13 mouse cellular contexts compared by ENCODE assay signal in the genomic region with DNA sequence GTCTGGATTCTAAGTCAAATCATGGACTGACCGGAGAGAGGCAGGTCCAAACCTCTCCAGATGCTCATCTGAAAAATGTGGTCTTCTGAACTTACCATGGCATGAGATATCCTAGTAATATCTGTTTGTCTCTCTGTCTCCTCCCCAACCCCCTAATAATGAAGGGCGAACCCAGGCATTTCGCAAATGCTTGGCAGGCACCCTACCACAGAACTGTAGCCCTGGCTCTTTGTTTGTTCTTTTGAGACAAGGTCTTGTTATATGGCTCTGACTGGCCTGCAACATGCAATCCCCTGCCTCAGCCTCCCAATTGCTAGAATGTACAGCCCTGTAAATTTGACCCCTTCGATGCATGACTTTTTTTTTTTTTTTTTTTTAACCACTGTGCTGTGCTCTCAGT.
"Had no signal": no experiment of that assay in that cellular context is flagged by ENCODE, and none has a peak within 500 bp of the region (broad histone marks: within the 10 kb centered on the region; RNA-seq: fewer than 3 reads in every experiment).

No protein-coding gene starts in this region.

- H3K9ac ChIP-seq: limb, embryonic 15.5 days; liver, embryonic 15.5 days; lung, embryonic 14.5 days; midbrain, embryonic 12.5 days; neural tube, embryonic 13.5 days had no signal

- H3K9me3 ChIP-seq: limb, embryonic 15.5 days; liver, embryonic 15.5 days; megakaryocyte, embryonic 14.5 days; midbrain, embryonic 12.5 days; neural tube, embryonic 13.5 days had no signal

- ATAC-seq: midbrain, embryonic 16.5 days had no signal

- H3K4me3 ChIP-seq: limb, embryonic 15.5 days; liver, embryonic 15.5 days; midbrain, embryonic 12.5 days; neural tube, embryonic 13.5 days had no signal

- H3K27ac ChIP-seq: kidney, postnatal 0 days; midbrain, embryonic 12.5 days; neural tube, embryonic 13.5 days had no signal

- H3K4me2 ChIP-seq: limb, embryonic 15.5 days; midbrain, embryonic 12.5 days; neural tube, embryonic 13.5 days had no signal

- DNase-seq: kidney, adult 9 months; layer of hippocampus, postnatal 36 days; lung, embryonic 14.5 days; lung, postnatal 10 days; retina, postnatal 1 day; right cerebral cortex, postnatal 4 days had no signal

- H3K36me3 ChIP-seq: limb, embryonic 15.5 days; liver, embryonic 15.5 days; midbrain, embryonic 12.5 days; neural tube, embryonic 13.5 days had no signal

- H3K27me3 ChIP-seq: limb, embryonic 15.5 days had no signal
